Mouse (Mus musculus) c-Kit-positive CD71-positive TER-119-positive erythroid progenitor cells, embryonic 14.5 days (primary cell): ENCODE results near the gene Emc8.

ENCODE experiments used
- DNase-seq: peaks from one replicate; pipeline ENCODE4 v3.0.0-alpha.2; 2013; ENCODE audit warnings: low spot score

Emc8 gene

GRCm38 (mm10) chr8:120668374-120668905 is at the start of gene Emc8:
Gene Emc8 (minus strand): TSS chr8:120668573.
- DNase-seq = peak; percentile 26

GRCm38 (mm10) chr8:120715996-120716680 is 47.8 kb upstream of the Emc8 start:
- DNase-seq = no peak

GRCm38 (mm10) chr8:120715200-120715599 is 46.8 kb upstream of the Emc8 start:
- no peak for DNase-seq

GRCm38 (mm10) chr8:120709176-120709575 is 40.8 kb upstream of the Emc8 start:
- DNase-seq = no peak

- no peak for DNase-seq
These were observed 37.8 kb upstream of the Emc8 start for GRCm38 (mm10) chr8:120706193-120706592.

- DNase-seq = no peak
These were observed 36.8 kb upstream of the Emc8 start for GRCm38 (mm10) chr8:120705163-120705562.

- DNase-seq = no peak
These were observed 35.8 kb upstream of the Emc8 start for GRCm38 (mm10) chr8:120704203-120704602.

GRCm38 (mm10) chr8:120701758-120702465 is 33.5 kb upstream of the Emc8 start:
- DNase-seq = no peak

GRCm38 (mm10) chr8:120700053-120700452 is 31.7 kb upstream of the Emc8 start:
- DNase-seq = no peak

GRCm38 (mm10) chr8:120699565-120699964 is 31.2 kb upstream of the Emc8 start:
- DNase-seq = no peak

GRCm38 (mm10) chr8:120699079-120699478 is 30.7 kb upstream of the Emc8 start:
- no peak for DNase-seq

- no peak for DNase-seq
These were observed 30.1 kb upstream of the Emc8 start for GRCm38 (mm10) chr8:120698426-120698825.

- peak; percentile 16 for DNase-seq
These were observed 29.6 kb upstream of the Emc8 start for GRCm38 (mm10) chr8:120697979-120698272.

GRCm38 (mm10) chr8:120697154-120697978 is 29.0 kb upstream of the Emc8 start:
- DNase-seq = no peak

GRCm38 (mm10) chr8:120696401-120697153 is 28.2 kb upstream of the Emc8 start:
- no peak for DNase-seq

GRCm38 (mm10) chr8:120693861-120694493 is 25.6 kb upstream of the Emc8 start:
- peak; percentile 59 for DNase-seq

- DNase-seq = no peak
These were observed 24.6 kb upstream of the Emc8 start for GRCm38 (mm10) chr8:120692934-120693333.

- DNase-seq = no peak
These were observed 20.1 kb upstream of the Emc8 start for GRCm38 (mm10) chr8:120688511-120688910.

GRCm38 (mm10) chr8:120687786-120688185 is 19.4 kb upstream of the Emc8 start:
- no peak for DNase-seq

- no peak for DNase-seq
These were observed 18.2 kb upstream of the Emc8 start for GRCm38 (mm10) chr8:120686576-120686975.

GRCm38 (mm10) chr8:120686051-120686450 is 17.7 kb upstream of the Emc8 start:
- no peak for DNase-seq
